Mouse (Mus musculus) megakaryocyte, embryonic 14.5 days (primary cell): ENCODE measurements around the gene Klhl26.

Source experiments
- FLI1 ChIP-seq: IDR thresholded peaks from 2 replicates; pipeline ENCODE4 v1.6.1; 2012; ENCODE audit warnings: low read length, inconsistent platforms, mixed read lengths
- GATA1 ChIP-seq: IDR thresholded peaks from 3 replicates; pipeline ENCODE4 v1.6.1; 2012; ENCODE audit warnings: mixed read lengths, low read length, inconsistent platforms, borderline replicate concordance

- TF ChIP-seq GATA1 = no peak
- TF ChIP-seq FLI1 = no peak
These were observed 68.5 kb downstream of the Klhl26 start for GRCm38 (mm10) chr8:70408301-70408700.
